Mouse (Mus musculus) lung, embryonic 14.5 days (tissue): Measurements from ENCODE around the gene Xirp1. TPM values are rescaled to one million over a fixed set of nuclear protein-coding genes. Genes with fewer than 3 reads are reported as not detected.

ENCODE experiments used
- ATAC-seq: fragments of 200-750 bp; cut with Nextera tagmentation; 2 replicates; pipeline ENCODE4 v1.8.0; 2017; ENCODE audit warnings: mild to moderate bottlenecking, moderate TSS enrichment, moderate library complexity; ENCODE audit not compliant: insufficient read depth
- DNase-seq: peaks from one replicate; pipeline ENCODE4 v3.0.0-alpha.2; 2015
- H3K27ac ChIP-seq: fragments of 300-500 bp; sonication (generic); 2 replicates; pipeline ENCODE4 v1.5.1; 2014; ENCODE audit warnings: low read depth, mild to moderate bottlenecking, moderate library complexity
- H3K27me3 ChIP-seq: fragments of 300-500 bp; sonication (generic); 2 replicates; pipeline ENCODE4 v1.6.1; 2014; ENCODE audit warnings: low read length, control low read depth; ENCODE audit not compliant: insufficient read depth
- H3K36me3 ChIP-seq: fragments of 300-500 bp; sonication (generic); 2 replicates; pipeline ENCODE4 v1.6.1; 2014; ENCODE audit warnings: control low read depth; ENCODE audit not compliant: insufficient read depth
- H3K4me1 ChIP-seq: fragments of 300-500 bp; sonication (generic); 2 replicates; pipeline ENCODE4 v1.6.1; 2014; ENCODE audit warnings: antibody characterized with exemption, control low read depth; ENCODE audit not compliant: insufficient read depth
- H3K4me2 ChIP-seq: fragments of 300-500 bp; sonication (generic); 2 replicates; pipeline ENCODE4 v1.6.1; 2014; ENCODE audit warnings: mild to moderate bottlenecking
- H3K4me3 ChIP-seq: fragments of 300-500 bp; sonication (generic); 2 replicates; pipeline ENCODE4 v1.5.1; 2014; ENCODE audit warnings: low read depth, low read length
- H3K9ac ChIP-seq: fragments of 300-500 bp; sonication (generic); 2 replicates; pipeline ENCODE4 v1.6.1; 2014
- H3K9me3 ChIP-seq: fragments of 300-500 bp; sonication (generic); 2 replicates; pipeline ENCODE4 v1.6.1; 2016; ENCODE audit warnings: low read depth, low read length, control low read depth
- CTCF ChIP-seq: IDR thresholded peaks from 2 replicates; pipeline ENCODE4 v1.5.1; 2016; ENCODE audit warnings: antibody characterized with exemption, low read depth
- WGBS: fragments of 180-500 bp; shearing (Covaris S2); extraction: QIAGEN DNeasy Blood & Tissue Kit; methylation state at CpG from one replicate; pipeline ENCODE4 v1.1.7; 2014; 5-methylcytosine and 5-hydroxymethylcytosine counted together
- polyA plus RNA-seq: library from polyadenylated mRNA; unstranded; fragments of >200 nt; fragmentation: Nextera tagmentation; extraction: Ambion mirVana; gene quantifications from 2 replicates; pipeline ENCODE4 v1.2.1, GENCODE M21; 2014

The Xirp1 gene
- polyA plus RNA-seq, 1 experiment from 2014 or later, result 0.07 TPM

DNA sequence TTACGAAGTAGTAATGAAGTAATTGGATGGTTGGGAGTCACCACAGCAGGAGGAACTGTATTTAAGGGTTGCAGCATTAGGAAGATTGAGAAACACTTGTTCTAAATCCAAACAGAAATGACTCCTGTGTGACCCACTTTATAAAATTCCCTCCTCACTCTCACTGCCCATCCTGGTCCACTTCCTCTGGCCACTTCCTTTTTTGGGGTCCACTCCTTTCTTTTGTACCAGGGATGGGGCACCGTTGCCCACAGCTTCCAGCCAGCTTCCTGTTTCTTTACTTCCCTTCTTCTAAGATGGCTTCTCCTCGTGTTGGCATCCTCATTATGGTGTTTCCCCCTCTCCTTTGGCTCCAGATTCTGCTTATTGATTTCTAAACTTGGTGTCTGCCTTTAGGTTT lies 35.3 kb upstream of the Xirp1 start:
- Histone ChIP-seq H3K36me3 (no peaks in the 10 kb centered on the region), H3K9ac (no peak overlapping the region), H3K4me1 (no peaks in the 10 kb centered on the region), H3K27me3 (no peaks in the 10 kb centered on the region), H3K4me2 (no peak overlapping the region), H3K27ac (no peak overlapping the region), H3K9me3 (no peaks in the 10 kb centered on the region), H3K4me3 (no peak overlapping the region)
- no peak for ATAC-seq
- 66% methylated on average over 3 of the region's 3 CpGs for WGBS
- no peak for DNase-seq
- no peak for TF ChIP-seq CTCF

DNA sequence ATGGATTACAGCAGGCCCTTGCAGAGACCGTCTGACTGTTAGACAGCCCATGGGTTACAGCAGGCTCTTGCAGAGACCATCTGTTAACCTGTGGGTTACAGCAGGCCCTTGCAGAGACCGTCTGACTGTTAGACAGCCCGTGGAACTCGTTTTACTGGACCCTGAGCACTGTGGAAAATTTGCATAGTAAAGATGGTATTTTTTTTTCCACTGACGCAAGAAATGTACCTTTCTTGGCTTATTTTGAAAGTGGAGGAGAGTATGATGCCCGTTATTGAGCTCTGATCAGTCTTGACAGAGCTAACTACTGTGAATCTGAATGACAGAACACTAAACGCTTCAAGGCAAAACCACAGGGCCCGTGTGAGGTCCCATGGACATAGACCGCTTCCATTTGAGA lies 32.8 kb upstream of the Xirp1 start:
- H3K9ac ChIP-seq, result no peak overlapping the region
- 65% methylated on average over 9 of the region's 9 CpGs for WGBS
- H3K4me3 ChIP-seq, result no peak overlapping the region
- no peaks in the 10 kb centered on the region for H3K36me3 ChIP-seq
- no peaks in the 10 kb centered on the region for H3K9me3 ChIP-seq
- H3K27ac ChIP-seq, result no peak overlapping the region
- ATAC-seq (no peak), DNase-seq (no peak)
- TF ChIP-seq CTCF, result no peak
- H3K4me2 ChIP-seq, result no peak overlapping the region
- H3K4me1 ChIP-seq, result no peaks in the 10 kb centered on the region
- H3K27me3 ChIP-seq, result no peaks in the 10 kb centered on the region

DNA sequence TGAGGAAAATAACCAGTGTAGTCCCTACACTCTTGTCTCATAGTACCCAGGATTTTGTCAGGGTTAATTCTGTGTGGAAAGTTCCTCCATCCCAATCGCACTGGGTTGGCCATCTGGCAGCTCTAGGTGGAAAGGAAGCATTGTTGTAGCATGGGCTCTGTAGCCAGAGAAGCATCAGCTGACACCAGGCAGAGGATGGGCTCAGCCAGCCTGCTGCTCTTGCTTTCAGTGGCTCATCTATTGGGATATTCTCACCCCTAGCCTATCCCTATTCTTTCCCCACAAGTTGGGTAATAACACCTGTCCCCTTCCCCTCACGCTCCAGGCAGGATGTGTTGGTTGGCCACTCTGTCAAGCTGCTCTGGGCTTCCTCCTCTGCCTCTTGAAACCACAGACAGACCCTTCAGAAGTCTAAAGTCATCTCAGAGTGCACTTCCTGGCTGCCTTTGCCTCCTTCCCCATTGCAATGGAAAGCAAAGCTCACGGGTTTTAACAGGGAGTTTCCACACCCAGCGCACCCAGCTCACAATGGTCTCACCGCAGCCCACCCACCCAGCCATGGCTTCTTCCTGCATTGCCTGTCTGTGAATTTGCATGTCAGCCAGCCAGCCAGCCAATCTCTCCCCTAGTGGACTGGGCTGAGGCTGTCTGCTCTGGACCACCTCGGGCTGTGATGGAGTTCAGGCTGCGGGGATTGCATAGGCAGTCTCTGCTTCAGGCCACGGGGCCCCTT lies 31.3 kb upstream of the Xirp1 start:
- no peaks in the 10 kb centered on the region for H3K4me1 ChIP-seq
- no peaks in the 10 kb centered on the region for H3K36me3 ChIP-seq
- no peaks in the 10 kb centered on the region for H3K27me3 ChIP-seq
- no peak overlapping the region for H3K4me2 ChIP-seq
- H3K9ac ChIP-seq, result no peak overlapping the region
- no peak for TF ChIP-seq CTCF
- H3K27ac ChIP-seq, result no peak overlapping the region
- WGBS, result 45% methylated on average over 8 of the region's 8 CpGs
- H3K9me3 ChIP-seq, result no peaks in the 10 kb centered on the region
- DNase-seq, result no peak
- H3K4me3 ChIP-seq, result no peak overlapping the region
- ATAC-seq, result no peak

DNA sequence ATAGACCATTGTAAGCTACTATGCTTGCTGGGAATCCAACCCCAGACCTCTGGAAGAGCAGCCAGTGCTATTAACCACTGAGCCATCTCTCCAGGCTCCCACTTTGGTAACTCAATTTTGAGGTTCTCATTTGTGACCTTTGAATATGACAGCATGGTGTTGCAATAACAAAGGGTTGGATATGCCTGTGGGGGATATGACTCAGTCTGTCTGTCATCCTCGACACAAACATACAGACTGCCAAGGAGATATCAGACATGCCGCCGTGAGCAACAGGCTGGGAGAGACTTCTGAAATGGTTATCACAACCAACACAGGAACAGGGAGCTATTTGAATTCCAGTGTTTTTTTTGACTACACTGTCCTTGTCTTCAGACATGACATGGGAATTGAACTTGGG lies 26.0 kb upstream of the Xirp1 start:
- Histone ChIP-seq H3K27me3 (no peaks in the 10 kb centered on the region), H3K4me3 (no peak overlapping the region), H3K4me1 (no peaks in the 10 kb centered on the region), H3K4me2 (no peak overlapping the region), H3K27ac (no peak overlapping the region), H3K9ac (no peak overlapping the region), H3K36me3 (no peaks in the 10 kb centered on the region), H3K9me3 (no peaks in the 10 kb centered on the region)
- no peak for ATAC-seq
- no peak for TF ChIP-seq CTCF
- no peak for DNase-seq
- WGBS, result 45% methylated on average over 3 of the region's 3 CpGs

DNA sequence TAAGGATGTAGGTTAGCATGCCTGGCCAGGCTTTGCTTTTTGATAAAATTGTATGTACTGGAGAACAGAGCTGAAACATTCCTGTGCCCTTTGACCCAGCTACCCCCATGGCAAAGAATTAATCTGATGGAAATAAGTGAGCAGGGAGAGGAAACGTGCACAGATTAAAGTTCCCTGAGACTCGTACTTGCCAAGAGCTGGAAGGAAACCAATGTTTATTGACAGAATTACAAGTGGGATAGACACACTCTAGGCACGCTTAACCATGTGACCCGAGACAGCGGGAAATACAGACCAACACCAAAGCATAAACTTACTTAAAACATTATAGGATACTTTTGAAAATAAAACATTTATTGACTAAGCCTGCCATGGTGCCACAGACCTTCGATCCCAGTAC lies 25.1 kb upstream of the Xirp1 start:
- Histone ChIP-seq H3K36me3 (no peaks in the 10 kb centered on the region), H3K27ac (no peak overlapping the region), H3K4me2 (no peak overlapping the region), H3K9ac (no peak overlapping the region), H3K27me3 (no peaks in the 10 kb centered on the region), H3K4me1 (no peaks in the 10 kb centered on the region), H3K9me3 (no peaks in the 10 kb centered on the region), H3K4me3 (no peak overlapping the region)
- DNase-seq (no peak), ATAC-seq (no peak)
- 49% methylated on average over 6 of the region's 6 CpGs for whole genome bisulfite sequencing
- no peak for TF ChIP-seq CTCF

DNA sequence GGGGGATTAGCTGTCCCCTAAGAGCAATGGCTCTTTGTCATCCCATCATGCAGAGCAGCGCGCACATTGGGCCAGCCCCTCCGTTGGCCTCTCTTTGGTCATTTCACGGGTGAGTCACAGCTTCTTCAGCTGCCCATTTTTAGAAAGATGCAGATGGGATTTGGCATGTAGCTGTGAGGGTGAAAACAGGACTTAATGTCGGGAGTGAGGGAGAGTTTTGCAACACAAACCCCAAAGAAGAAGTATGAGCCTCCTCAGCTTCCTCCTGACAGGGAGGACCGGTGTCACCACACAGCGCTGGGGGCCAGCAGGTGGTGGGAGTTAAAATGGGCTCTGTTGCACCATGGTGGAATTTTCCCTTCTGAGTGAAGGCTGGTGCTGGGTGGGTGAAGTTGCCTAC lies 19.7 kb upstream of the Xirp1 start:
- Histone ChIP-seq H3K4me1 (no peaks in the 10 kb centered on the region), H3K27me3 (no peaks in the 10 kb centered on the region), H3K4me2 (no peak overlapping the region), H3K4me3 (no peak overlapping the region), H3K9ac (no peak overlapping the region), H3K36me3 (no peaks in the 10 kb centered on the region), H3K27ac (no peak overlapping the region), H3K9me3 (no peaks in the 10 kb centered on the region)
- WGBS, result 80% methylated on average over 7 of the region's 7 CpGs
- ATAC-seq, result no peak
- no peak for TF ChIP-seq CTCF
- no peak for DNase-seq

DNA sequence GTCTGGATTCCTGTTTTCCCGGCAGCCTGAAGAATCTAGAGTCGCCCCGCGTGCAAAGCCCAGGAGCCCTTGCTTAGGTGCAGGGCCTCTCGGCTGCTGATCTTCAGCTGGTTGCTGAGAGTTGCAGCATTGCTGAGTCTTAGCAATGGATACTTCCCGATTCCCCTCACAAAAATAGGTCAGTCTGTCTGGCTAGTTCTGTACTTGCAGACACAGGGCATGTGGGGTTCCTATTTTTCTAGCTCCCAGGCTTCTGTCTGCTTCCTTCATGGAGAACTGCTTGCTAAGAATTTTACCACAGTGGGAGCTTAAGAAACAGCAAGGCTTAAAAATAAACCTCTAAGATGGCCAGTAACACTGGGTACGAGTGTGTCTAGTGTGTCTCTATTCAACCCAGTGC lies 14.0 kb upstream of the Xirp1 start:
- Histone ChIP-seq H3K4me3 (no peak overlapping the region), H3K27ac (no peak overlapping the region), H3K4me1 (no peaks in the 10 kb centered on the region), H3K9me3 (no peaks in the 10 kb centered on the region), H3K36me3 (no peaks in the 10 kb centered on the region), H3K9ac (no peak overlapping the region), H3K4me2 (no peak overlapping the region), H3K27me3 (no peaks in the 10 kb centered on the region)
- DNase-seq (no peak), ATAC-seq (no peak)
- 68% methylated on average over 7 of the region's 7 CpGs for WGBS
- TF ChIP-seq CTCF, result no peak
